Mouse (Mus musculus) small intestine, adult 2 months (tissue): Measurements from ENCODE around the gene Csgalnact2.

Experiments used
- CTCF ChIP-seq: fragments of 200-500 bp; IDR thresholded peaks from 2 replicates; pipeline ENCODE4 v1.5.1; 2012; ENCODE audit warnings: low read depth, mild to moderate bottlenecking, control low read depth, inconsistent platforms, low read length, moderate library complexity, mixed read lengths; ENCODE audit not compliant: insufficient replicate concordance, insufficient read length; ENCODE audit errors: extremely low read depth
- POLR2A ChIP-seq: fragments of 200-500 bp; IDR thresholded peaks from 2 replicates; pipeline ENCODE4 v1.6.1; 2012; ENCODE audit warnings: low read depth, mild to moderate bottlenecking, control low read depth, inconsistent platforms, low read length, moderate library complexity

DNA sequence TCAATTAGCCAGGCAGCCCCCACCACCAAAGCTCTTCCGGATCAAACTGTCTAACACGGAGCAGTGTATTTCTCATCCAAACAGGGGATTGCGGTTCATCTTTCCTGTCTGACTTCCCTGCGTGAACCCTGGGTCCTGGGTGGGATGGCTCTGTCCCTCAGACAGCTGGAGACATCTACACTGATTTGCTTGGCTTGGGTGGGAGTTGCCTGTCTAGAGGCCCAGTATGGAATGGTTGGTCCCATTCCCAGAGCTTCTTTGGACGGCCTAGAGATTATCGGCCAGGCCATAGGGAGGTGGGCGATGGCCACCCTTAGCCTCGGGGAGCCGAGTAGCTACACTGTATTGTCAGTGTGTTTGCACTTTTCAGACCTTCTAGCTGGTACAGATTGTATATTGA, 48.1 kb downstream of the Csgalnact2 start:
- TF ChIP-seq CTCF (no peak), POLR2A (no peak)
